ENCODE assay signal across 20 mouse cellular contexts in genomic region chr3:144019293-144019692, GRCm38 (mm10).
A peak's percentile ranks its signal among the peaks of the same experiment; 100 is the strongest.
DNase-seq lines count a peak whose midpoint lies in the region; ATAC-seq and TF ChIP-seq lines count a peak whose summit lies in the region.
"Had no signal": no experiment of that assay in that cellular context is flagged by ENCODE, and none has a peak within 500 bp of the region (broad histone marks: within the 10 kb centered on the region; RNA-seq: fewer than 3 reads in every experiment).

No protein-coding gene starts in this region.

- no peak overlapping the region for H3K9ac ChIP-seq in embryonic facial prominence, embryonic 15.5 days
- H3K9ac ChIP-seq: embryonic facial prominence, embryonic 13.5 days; hindbrain, embryonic 12.5 days; liver, embryonic 13.5 days had no signal

- no peaks in the 10 kb centered on the region for H3K4me1 ChIP-seq in embryonic facial prominence, embryonic 15.5 days
- no peaks in the 10 kb centered on the region for H3K4me1 ChIP-seq in cerebellum, adult 2 months (ENCODE audit: control insufficient read depth, insufficient read depth, low read length)
- H3K4me1 ChIP-seq: hindbrain, embryonic 12.5 days; liver, embryonic 13.5 days had no signal

- DNase-seq in left cerebral cortex, adult 2 months (ENCODE audit: extremely low spot score in 1 of 2, low spot score in 2 of 2) = no peak
- DNase-seq in left cerebral cortex, postnatal 4 days = no peak
- DNase-seq in thymus, postnatal 14 days = peak; percentile 2
- DNase-seq in thymus, postnatal 4 days = no peak
- no peak for DNase-seq in cerebellum, adult 2 months
- no peak for DNase-seq in testis, postnatal 10 days (ENCODE audit: low spot score)
- DNase-seq: adrenal gland, postnatal 25 days; gastrocnemius, postnatal 36 days; heart, adult 2 months; kidney, postnatal 25 days; liver, embryonic 13.5 days; lung, adult 2 months; spleen, adult 18-20 months; thymus, postnatal 36 days had no signal

- no peak overlapping the region for H3K4me3 ChIP-seq in left cerebral cortex, adult 2 months
- H3K4me3 ChIP-seq in embryonic facial prominence, embryonic 15.5 days (replicated peaks) = no peak overlapping the region
- no peak overlapping the region for H3K4me3 ChIP-seq in cerebellum, adult 2 months (replicated peaks; ENCODE audit: insufficient read depth, low read depth, low read length)
- H3K4me3 ChIP-seq: embryonic facial prominence, embryonic 13.5 days; heart, adult 2 months; hindbrain, embryonic 12.5 days; liver, embryonic 13.5 days had no signal

- intact Hi-C loops in left cerebral cortex, adult 2 months (cut with DNase I) = loop anchor here (5.0 to 10.0 kb wide), 2 partner anchors 307 to 774 kb away; no protein-coding TSS in a partner anchor
- intact Hi-C loops in left cerebral cortex, postnatal 4 days (cut with DNase I) = no loop called here

- 0 out of 2 replicates have a peak, but pooled peaks have one; percentile 47 for ATAC-seq in embryonic facial prominence, embryonic 15.5 days (ENCODE audit: insufficient number of reproducible peaks, low FRiP score, low TSS enrichment, low read depth)
- ATAC-seq: forebrain, embryonic 14.5 days; intestine, postnatal 0 days had no signal

- H3K9me3 ChIP-seq in embryonic facial prominence, embryonic 15.5 days (replicated peaks) = no peaks in the 10 kb centered on the region
- H3K9me3 ChIP-seq: embryonic facial prominence, embryonic 13.5 days; hindbrain, embryonic 12.5 days; liver, embryonic 13.5 days had no signal

- H3K36me3 ChIP-seq in embryonic facial prominence, embryonic 15.5 days = no peaks in the 10 kb centered on the region
- H3K36me3 ChIP-seq: embryonic facial prominence, embryonic 13.5 days; hindbrain, embryonic 12.5 days; liver, embryonic 13.5 days had no signal

- 52% methylated on average over 2 of the region's 2 CpGs for WGBS in embryonic facial prominence, embryonic 15.5 days
- WGBS in cerebellum, adult 2 months = 87% methylated on average over 2 of the region's 2 CpGs

- H3K27me3 ChIP-seq in embryonic facial prominence, embryonic 15.5 days = no peaks in the 10 kb centered on the region
- H3K27me3 ChIP-seq in cerebellum, adult 2 months (ENCODE audit: control insufficient read depth, insufficient read depth, low read length) = no peaks in the 10 kb centered on the region
- H3K27me3 ChIP-seq: embryonic facial prominence, embryonic 13.5 days; hindbrain, embryonic 12.5 days; liver, embryonic 13.5 days had no signal

- H3K27ac ChIP-seq in left cerebral cortex, adult 2 months = peak overlapping the region; percentile 71
- no peak overlapping the region for H3K27ac ChIP-seq in embryonic facial prominence, embryonic 15.5 days (replicated peaks)
- no peak overlapping the region for H3K27ac ChIP-seq in cerebellum, adult 2 months (ENCODE audit: insufficient read depth, low read length)
- H3K27ac ChIP-seq: embryonic facial prominence, embryonic 13.5 days; heart, adult 2 months; hindbrain, embryonic 12.5 days; liver, embryonic 13.5 days; macrophage had no signal

- TF ChIP-seq CTCF in left cerebral cortex, adult 2 months (IDR thresholded peaks at IDR 0.05) = no peak
- no peak for TF ChIP-seq CTCF in cerebellum, adult 2 months (IDR thresholded peaks at IDR 0.05; ENCODE audit: borderline replicate concordance, insufficient read depth, low read depth, low read length)

- H3K4me2 ChIP-seq in embryonic facial prominence, embryonic 15.5 days (replicated peaks) = no peak overlapping the region
- H3K4me2 ChIP-seq: embryonic facial prominence, embryonic 13.5 days; hindbrain, embryonic 12.5 days; liver, embryonic 13.5 days had no signal

- TF ChIP-seq POLR2A in cerebellum, adult 2 months (IDR thresholded peaks at IDR 0.05; ENCODE audit: borderline replicate concordance, insufficient read depth, low read length) = no peak
